Mouse (Mus musculus): ENCODE measurements around the gene Nifk. TPM values are rescaled to one million over a fixed set of nuclear protein-coding genes. Genes with fewer than 3 reads are reported as not detected.
A peak's percentile ranks its signal among the peaks of the same experiment; 100 is the strongest.

Nifk gene
- total RNA-seq (2012; rRNA removed) (135 and 187 TPM in 2 replicates), polyA plus RNA-seq (2012; ENCODE audit: insufficient read depth in 1 of 2, insufficient read length in 2 of 2, low read depth in 1 of 2, low replicate concordance in 2 of 2, missing spikeins in 1 of 2) (100 to 1,000 TPM; 133 to 316 TPM)

DNA sequence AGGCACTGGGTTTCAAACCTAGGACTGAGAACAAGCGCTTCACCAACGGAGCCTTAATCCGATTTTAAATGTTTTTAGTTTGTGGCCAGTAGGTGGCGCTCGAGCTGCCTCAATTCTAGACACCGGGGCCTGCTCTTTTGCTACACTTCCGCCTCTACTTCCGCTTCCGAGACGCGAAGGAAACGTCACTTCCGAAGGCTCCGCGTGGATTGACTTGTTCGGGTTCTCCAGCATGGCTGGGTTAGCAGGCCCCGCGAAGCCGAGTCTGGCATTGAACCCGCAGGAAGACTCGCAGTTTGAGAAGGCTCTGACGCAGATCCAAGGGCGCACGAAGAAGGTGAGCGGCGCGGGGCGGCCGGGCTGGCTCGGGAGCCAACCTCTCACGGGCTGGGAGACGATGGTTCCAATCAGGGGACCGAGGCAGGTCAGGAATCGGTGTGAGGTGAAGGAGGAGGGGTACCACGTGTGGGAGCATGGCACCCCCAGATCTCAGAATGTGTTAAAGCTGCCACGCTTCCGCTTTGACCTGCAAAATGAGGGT is at the start of gene Nifk:
Nifk (plus strand) TSS at position 179 of the 541 bp plus-strand sequence.
- DNase-seq (ENCODE audit: low read depth, low spot score) = peak; percentile 99
- peak within 1 kb of the TSS; percentile 70 for H3K27ac ChIP-seq (ENCODE audit: control insufficient read depth, low read depth, low read length)
- TF ChIP-seq JUND (IDR thresholded peaks at IDR 0.05; ENCODE audit: low read depth, low read length) (no peak), SIN3A (IDR thresholded peaks at IDR 0.05; ENCODE audit: low read length) (peak; percentile 97), ZKSCAN1 (IDR thresholded peaks at IDR 0.05; ENCODE audit: low read depth, low read length) (no peak), USF1 (IDR thresholded peaks at IDR 0.05; ENCODE audit: low read depth, low read length) (peak; percentile 31; the same call in 1 of the 2 replicates), POLR2AphosphoS2 (IDR thresholded peaks at IDR 0.05; ENCODE audit: low read length) (peak; percentile 89), BHLHE40 (IDR thresholded peaks at IDR 0.05; ENCODE audit: borderline replicate concordance, low read depth, low read length) (no peak), POLR2A (IDR thresholded peaks at IDR 0.05; ENCODE audit: control insufficient read depth in 1 of 2, insufficient read depth in 1 of 2, low read depth in 1 of 2, low read length in 2 of 2, poor library complexity in 1 of 2) (peak; percentile 30 to 94; a peak in 3 of 4 replicates), EP300 (IDR thresholded peaks at IDR 0.05; ENCODE audit: low read depth in 1 of 2, low read length in 2 of 2) (no peak), TAL1 (IDR thresholded peaks at IDR 0.05; ENCODE audit: low read length) (no peak), HCFC1 (IDR thresholded peaks at IDR 0.05; ENCODE audit: low read depth, low read length) (peak; percentile 93), MEF2A (IDR thresholded peaks at IDR 0.05; ENCODE audit: extremely low read depth, insufficient replicate concordance, low read depth, low read length, poor library complexity, severe bottlenecking) (no peak), ZC3H11A (IDR thresholded peaks at IDR 0.05; ENCODE audit: low read depth, low read length) (no peak; the same call in 1 of the 2 replicates), ZNF384 (IDR thresholded peaks at IDR 0.05; ENCODE audit: low read depth, low read length) (no peak), SMC3 (IDR thresholded peaks at IDR 0.05; ENCODE audit: low read depth, low read length) (peak; percentile 59), MYC (IDR thresholded peaks at IDR 0.05; ENCODE audit: low read depth, low read length) (peak; percentile 97), MAX (IDR thresholded peaks at IDR 0.05; ENCODE audit: low read length) (peak; percentile 93), NELFE (IDR thresholded peaks at IDR 0.05; ENCODE audit: low read depth, low read length) (peak; percentile 90), TBP (IDR thresholded peaks at IDR 0.05; ENCODE audit: low read depth, low read length) (peak; percentile 60), NRF1 (IDR thresholded peaks at IDR 0.05; ENCODE audit: insufficient read depth, low read depth, low read length, poor library complexity, severe bottlenecking) (no peak), RCOR1 (IDR thresholded peaks at IDR 0.05; ENCODE audit: low read depth, low read length) (no peak), KAT2A (conservative IDR thresholded peaks at IDR 0.05; ENCODE audit: low read depth, low read length) (no peak; the same call in 1 of the 2 replicates), MAFK (IDR thresholded peaks at IDR 0.05; ENCODE audit: borderline replicate concordance, low read depth, low read length) (no peak), ETS1 (IDR thresholded peaks at IDR 0.05; ENCODE audit: low read depth, low read length) (peak; percentile 52), POLR2AphosphoS5 (IDR thresholded peaks at IDR 0.05; ENCODE audit: borderline replicate concordance, low read depth, low read length) (no peak), CHD2 (IDR thresholded peaks at IDR 0.05; ENCODE audit: low read length) (no peak), TCF12 (IDR thresholded peaks at IDR 0.05; ENCODE audit: low read depth, low read length) (peak; percentile 42; the same call in 1 of the 2 replicates), CHD1 (IDR thresholded peaks at IDR 0.05; ENCODE audit: low read depth, low read length) (0 out of 2 replicates have a peak, but pooled peaks have one; percentile 82), MYB (IDR thresholded peaks at IDR 0.05; ENCODE audit: low read depth, low read length) (no peak), E2F4 (IDR thresholded peaks at IDR 0.05; ENCODE audit: borderline replicate concordance, low read depth, low read length) (no peak), MXI1 (IDR thresholded peaks at IDR 0.05; ENCODE audit: low read depth, low read length) (peak; percentile 96), CTCF (IDR thresholded peaks at IDR 0.05 in 2 of 3, conservative IDR thresholded peaks at IDR 0.05 in 1 of 3; ENCODE audit: control insufficient read depth in 1 of 3, insufficient read depth in 1 of 3, low read depth in 2 of 3, low read length in 3 of 3, poor library complexity in 1 of 3, severe bottlenecking in 1 of 3) (peak; percentile 48 to 88 (median 79)), RAD21 (IDR thresholded peaks at IDR 0.05; ENCODE audit: low read depth, low read length) (peak; percentile 50), ELF1 (IDR thresholded peaks at IDR 0.05; ENCODE audit: low read depth, low read length) (peak; percentile 93), MAZ (IDR thresholded peaks at IDR 0.05; ENCODE audit: low read depth, low read length) (no peak), ZMIZ1 (IDR thresholded peaks at IDR 0.05; ENCODE audit: low read depth, low read length) (peak; percentile 72; the same call in 1 of the 2 replicates), UBTF (IDR thresholded peaks at IDR 0.05; ENCODE audit: borderline replicate concordance, insufficient read depth, low read depth, low read length) (no peak), GATA1 (IDR thresholded peaks at IDR 0.05; ENCODE audit: low read depth, low read length) (no peak)

More for the DNA sequence above, at the start of gene Nifk:
- H3K4me1 ChIP-seq (ENCODE audit: control insufficient read depth in 1 of 2, insufficient read depth in 2 of 2, low read length in 2 of 2) = peaks cover 0 to 14% of the 10 kb centered on the region in 2 experiments; a peak in 2 of 4 replicates
- peak within 1 kb of the TSS; percentile 87 to 100 for H3K4me3 ChIP-seq (ENCODE audit: control insufficient read depth in 1 of 2, insufficient read depth in 1 of 2, low read depth in 2 of 2, low read length in 2 of 2)
- H3K36me3 ChIP-seq (ENCODE audit: control insufficient read depth in 1 of 2, insufficient read depth in 2 of 2, low read length in 2 of 2) = peaks cover 15 to 22% of the 10 kb centered on the region in 2 experiments
- peak within 1 kb of the TSS; percentile 98 for H3K9ac ChIP-seq (ENCODE audit: control insufficient read depth, low read depth, low read length, poor library complexity, severe bottlenecking)
- H3K79me2 ChIP-seq (ENCODE audit: control insufficient read depth, insufficient read depth, low read length, poor library complexity) = peaks cover 49% of the 10 kb centered on the region
- no peaks in the 10 kb centered on the region for H3K9me3 ChIP-seq (replicated peaks; ENCODE audit: insufficient read depth, low read length)
- no peaks in the 10 kb centered on the region for H3K27me3 ChIP-seq (ENCODE audit: control insufficient read depth in 1 of 2, insufficient read depth in 2 of 2, low read length in 2 of 2)

All from MEL (cell line).